In the genomic region with DNA sequence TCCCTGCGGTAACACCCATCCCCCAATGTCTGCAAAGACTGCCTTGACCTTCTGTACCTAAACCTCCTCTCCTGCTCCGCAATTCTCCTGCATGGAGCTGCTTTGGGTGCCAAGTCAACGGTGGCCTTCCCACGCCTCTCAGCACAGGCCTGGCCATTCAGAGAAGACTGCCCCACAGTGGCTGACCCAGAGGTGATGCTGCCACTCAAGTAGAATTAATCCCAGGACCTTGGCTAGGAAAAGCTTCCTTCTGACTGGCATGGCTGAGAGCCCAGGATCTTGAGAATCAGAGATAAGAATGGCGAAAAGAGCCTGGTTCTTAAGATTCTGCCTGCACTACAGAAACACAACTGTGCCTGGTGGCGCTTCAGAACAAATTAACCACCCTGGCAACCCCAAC, we compare ENCODE assay signal across 11 mouse cellular contexts.
DNase-seq lines count a peak whose midpoint lies in the region; TF ChIP-seq lines count a peak whose summit lies in the region.
"Had no signal": no experiment of that assay in that cellular context is flagged by ENCODE, and none has a peak within 500 bp of the region (broad histone marks: within the 10 kb centered on the region; RNA-seq: fewer than 3 reads in every experiment).

No protein-coding gene starts in this region.

- H3K4me3 ChIP-seq in kidney, adult 2 months (ENCODE audit: insufficient read depth, low read depth, low read length), result no peak overlapping the region
- H3K4me3 ChIP-seq: lung, embryonic 15.5 days had no signal

- 86% methylated on average over 6 of the region's 6 CpGs for WGBS in kidney, adult 2 months

- H3K27ac ChIP-seq in kidney, adult 2 months (ENCODE audit: insufficient read depth, low read depth, low read length), result no peak overlapping the region
- H3K27ac ChIP-seq: lung, embryonic 15.5 days had no signal

- TF ChIP-seq CTCF in kidney, adult 2 months (conservative IDR thresholded peaks at IDR 0.05; ENCODE audit: insufficient read depth, insufficient read length, low read depth, low read length), result no peak

- H3K4me1 ChIP-seq in kidney, adult 2 months (ENCODE audit: control insufficient read depth, insufficient read depth, low read length), result no peaks in the 10 kb centered on the region

- H3K36me3 ChIP-seq in kidney, adult 2 months (ENCODE audit: control insufficient read depth, insufficient read depth, low read length), result no peaks in the 10 kb centered on the region
- H3K36me3 ChIP-seq: G1E; lung, embryonic 15.5 days had no signal

- H3K27me3 ChIP-seq in kidney, adult 2 months (replicated peaks; ENCODE audit: control insufficient read depth, insufficient read depth, low read length), result no peaks in the 10 kb centered on the region
- H3K27me3 ChIP-seq: lung, embryonic 15.5 days had no signal

- DNase-seq in layer of hippocampus, adult 11-12 months (ENCODE audit: low spot score), result peak; percentile 31
- DNase-seq in layer of hippocampus, postnatal 25 days (ENCODE audit: extremely low spot score in 1 of 2, low spot score in 1 of 2), result no peak
- peak; percentile 67 to 72 for DNase-seq in cerebellum, postnatal 10 days
- peak; percentile 27 for DNase-seq in layer of hippocampus, adult 9-11 months
- DNase-seq in ovary, postnatal 14 days (ENCODE audit: low spot score), result peak; percentile 0
- no peak for DNase-seq in kidney, adult 2 months
- no peak for DNase-seq in embryo, embryonic 11 days
- DNase-seq: gastrocnemius, postnatal 10 days; heart, postnatal 36 days had no signal

- TF ChIP-seq POLR2A in kidney, adult 2 months (IDR thresholded peaks at IDR 0.05; ENCODE audit: low read depth, low read length), result no peak

Comparison
In these comparisons a context has a peak if more than half of its experiments do, and no peak if none do; other contexts are left out.
1. DNase-seq: peak in layer of hippocampus, adult 11-12 months (single experiment), cerebellum, postnatal 10 days (2 of 2), layer of hippocampus, adult 9-11 months (single experiment) and ovary, postnatal 14 days (single experiment); none in layer of hippocampus, postnatal 25 days (0 of 2), kidney, adult 2 months (single experiment) and embryo, embryonic 11 days (single experiment).